Mouse (Mus musculus): ENCODE results near the gene Spcs1. TPM values are rescaled to one million over a fixed set of nuclear protein-coding genes. Genes with fewer than 3 reads are reported as not detected.

Spcs1 gene
- 411 and 423 TPM in 2 replicates for polyA plus RNA-seq (2015; fragmentation: Nextera tagmentation; extraction: Ambion mirVana)

DNA sequence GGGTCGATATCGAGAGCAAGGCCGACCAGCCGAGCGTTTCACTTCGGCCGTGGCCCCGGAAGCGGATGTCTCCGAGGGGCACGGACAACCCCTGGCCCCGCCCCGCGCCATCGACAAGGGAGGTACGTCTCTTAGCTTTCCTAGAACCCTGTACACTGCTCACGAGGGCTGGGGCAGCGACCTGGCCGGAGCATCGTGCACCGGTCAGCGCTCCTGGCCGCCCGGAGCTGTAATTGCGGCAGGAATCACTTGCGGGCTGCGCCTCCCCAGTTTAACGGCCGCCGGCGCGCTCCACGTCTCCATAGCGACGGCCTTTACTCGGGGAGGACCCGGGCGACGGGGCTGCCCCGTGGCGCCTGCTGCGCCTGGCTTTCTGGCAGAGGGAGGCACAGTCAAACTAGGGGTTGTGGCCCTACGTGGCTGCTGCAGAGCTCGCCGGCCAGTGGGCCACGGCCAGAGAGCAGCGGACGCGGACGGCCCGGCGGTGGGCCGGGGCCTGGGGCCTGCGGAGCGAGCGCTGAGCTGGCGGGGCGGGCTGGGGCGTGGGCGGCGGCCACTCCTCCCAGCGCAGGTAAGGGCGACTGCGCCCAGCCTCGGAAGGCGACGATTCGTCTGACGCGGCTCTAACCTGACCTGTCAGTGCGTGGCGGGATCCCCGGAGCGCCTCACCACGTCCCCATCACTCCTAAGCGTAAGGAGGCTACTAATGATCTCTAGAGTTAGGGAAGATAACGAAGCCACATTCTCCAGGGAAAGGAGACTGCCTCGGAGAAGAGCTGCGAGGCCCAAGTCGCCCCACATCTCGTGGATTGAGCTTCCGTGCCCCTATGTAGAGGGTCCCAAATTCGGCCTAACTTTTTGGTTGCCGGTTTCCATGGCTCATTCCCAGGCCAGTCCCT lies at the start of gene Spcs1, which contains the start of gene Glt8d1:
Gene Spcs1, minus strand, starts transcription at position 366 of the 899 bp plus-strand sequence.
Gene Glt8d1, plus strand, starts transcription at position 94 of the 899 bp plus-strand sequence.
- H3K27me3 ChIP-seq (replicated peaks): no peaks in the 10 kb centered on the region
- peak within 1 kb of the TSS; percentile 75 for H3K4me2 ChIP-seq (replicated peaks)
- H3K4me1 ChIP-seq (replicated peaks): peaks cover 2% of the 10 kb centered on the region; the same call in 1 of the 2 replicates
- peak within 1 kb of the TSS; percentile 96 for H3K9ac ChIP-seq
- no peaks in the 10 kb centered on the region for H3K36me3 ChIP-seq
- under 1% methylated on average over 84 of the region's 84 CpGs for WGBS
- peak within 1 kb of the TSS; percentile 67 for H3K4me3 ChIP-seq (replicated peaks)
- no peaks in the 10 kb centered on the region for H3K9me3 ChIP-seq
- H3K27ac ChIP-seq: peak within 1 kb of the TSS; percentile 94
- peak; percentile 96 for ATAC-seq

DNA sequence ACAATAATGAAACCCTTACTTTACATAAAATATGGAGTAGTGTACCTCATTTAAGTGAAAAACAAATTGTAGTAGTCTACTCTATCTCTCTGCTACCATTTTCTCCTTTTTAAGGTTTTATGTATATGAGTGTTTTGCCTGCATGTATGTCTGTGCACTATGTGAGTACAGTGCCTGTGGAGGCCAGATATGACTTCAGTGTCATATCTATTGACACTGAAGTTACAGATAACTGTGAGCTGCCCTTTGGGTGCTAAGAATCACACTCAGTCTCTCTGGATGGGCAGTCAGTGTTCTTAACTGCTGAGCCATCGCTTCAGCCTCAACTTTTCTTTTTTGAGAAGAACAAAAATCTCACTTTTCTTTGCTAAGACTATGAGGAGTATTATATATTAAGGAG lies 44.3 kb upstream of the Spcs1 start:
- no peak overlapping the region for H3K4me2 ChIP-seq (replicated peaks)
- H3K36me3 ChIP-seq: peaks cover 26% of the 10 kb centered on the region
- H3K9me3 ChIP-seq: no peaks in the 10 kb centered on the region
- 100% methylated on average over 1 of the region's 1 CpGs for WGBS
- ATAC-seq: no peak
- no peak overlapping the region for H3K9ac ChIP-seq
- H3K4me3 ChIP-seq (replicated peaks): no peak overlapping the region
- H3K27me3 ChIP-seq (replicated peaks): no peaks in the 10 kb centered on the region
- H3K27ac ChIP-seq: no peak overlapping the region
- no peaks in the 10 kb centered on the region for H3K4me1 ChIP-seq (replicated peaks)

GRCm38 (mm10) chr14:31045296-31045695 lies 43.8 kb upstream of the Spcs1 start:
- Histone ChIP-seq H3K27me3 (replicated peaks) (no peaks in the 10 kb centered on the region), H3K4me3 (replicated peaks) (no peak overlapping the region), H3K27ac (no peak overlapping the region), H3K9ac (no peak overlapping the region), H3K4me2 (replicated peaks) (no peak overlapping the region), H3K4me1 (replicated peaks) (no peaks in the 10 kb centered on the region), H3K36me3 (peaks cover 21% of the 10 kb centered on the region), H3K9me3 (no peaks in the 10 kb centered on the region)
- ATAC-seq: no peak
- WGBS: 93% methylated on average over 5 of the region's 5 CpGs

DNA sequence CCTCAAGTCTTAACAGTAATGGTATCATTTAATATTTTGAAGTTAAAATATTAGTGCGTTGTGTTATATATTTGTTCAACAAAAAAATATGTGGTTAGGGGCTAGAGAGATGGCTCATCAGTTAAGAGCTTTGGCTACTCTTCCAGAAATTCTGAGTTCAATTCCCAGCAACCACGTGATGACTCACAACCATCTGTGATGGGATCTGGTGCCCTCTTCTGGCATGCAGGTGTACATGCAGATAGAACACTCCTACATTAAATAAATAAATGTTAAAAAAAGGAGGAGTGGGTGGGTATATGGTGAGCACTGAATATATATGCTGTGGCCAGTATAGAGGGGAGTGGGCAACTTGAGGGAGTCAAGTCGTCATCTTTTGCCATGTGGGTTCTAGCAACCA lies 24.3 kb upstream of the Spcs1 start:
- no peak overlapping the region for H3K4me3 ChIP-seq (replicated peaks)
- H3K9ac ChIP-seq: no peak overlapping the region
- no peaks in the 10 kb centered on the region for H3K9me3 ChIP-seq
- peaks cover 19% of the 10 kb centered on the region for H3K36me3 ChIP-seq
- H3K4me2 ChIP-seq (replicated peaks): no peak overlapping the region
- no peaks in the 10 kb centered on the region for H3K27me3 ChIP-seq (replicated peaks)
- no peaks in the 10 kb centered on the region for H3K4me1 ChIP-seq (replicated peaks)
- H3K27ac ChIP-seq: no peak overlapping the region
- no peak for ATAC-seq
- WGBS: 73% methylated on average over 3 of the region's 3 CpGs

DNA sequence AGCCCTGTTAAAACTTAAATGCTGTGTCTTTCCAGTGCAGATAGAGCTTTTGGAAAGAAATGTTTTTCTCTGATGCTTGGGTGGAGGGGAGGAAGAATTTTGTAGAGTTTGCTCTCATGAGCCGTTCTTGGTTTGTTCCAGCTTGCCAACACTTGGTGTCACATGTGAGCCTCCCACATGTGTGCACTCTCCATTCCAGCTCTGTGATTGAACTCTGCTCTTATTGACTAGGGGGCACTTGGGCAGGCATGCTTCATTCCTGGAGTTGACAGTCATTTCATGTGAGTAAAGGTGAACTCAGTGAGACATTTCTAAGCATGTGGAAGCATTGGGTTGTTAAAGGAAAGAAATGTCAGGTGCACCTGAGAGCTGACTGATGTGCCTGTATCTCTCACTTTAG lies 21.1 kb upstream of the Spcs1 start:
- no peak overlapping the region for H3K4me3 ChIP-seq (replicated peaks)

DNA sequence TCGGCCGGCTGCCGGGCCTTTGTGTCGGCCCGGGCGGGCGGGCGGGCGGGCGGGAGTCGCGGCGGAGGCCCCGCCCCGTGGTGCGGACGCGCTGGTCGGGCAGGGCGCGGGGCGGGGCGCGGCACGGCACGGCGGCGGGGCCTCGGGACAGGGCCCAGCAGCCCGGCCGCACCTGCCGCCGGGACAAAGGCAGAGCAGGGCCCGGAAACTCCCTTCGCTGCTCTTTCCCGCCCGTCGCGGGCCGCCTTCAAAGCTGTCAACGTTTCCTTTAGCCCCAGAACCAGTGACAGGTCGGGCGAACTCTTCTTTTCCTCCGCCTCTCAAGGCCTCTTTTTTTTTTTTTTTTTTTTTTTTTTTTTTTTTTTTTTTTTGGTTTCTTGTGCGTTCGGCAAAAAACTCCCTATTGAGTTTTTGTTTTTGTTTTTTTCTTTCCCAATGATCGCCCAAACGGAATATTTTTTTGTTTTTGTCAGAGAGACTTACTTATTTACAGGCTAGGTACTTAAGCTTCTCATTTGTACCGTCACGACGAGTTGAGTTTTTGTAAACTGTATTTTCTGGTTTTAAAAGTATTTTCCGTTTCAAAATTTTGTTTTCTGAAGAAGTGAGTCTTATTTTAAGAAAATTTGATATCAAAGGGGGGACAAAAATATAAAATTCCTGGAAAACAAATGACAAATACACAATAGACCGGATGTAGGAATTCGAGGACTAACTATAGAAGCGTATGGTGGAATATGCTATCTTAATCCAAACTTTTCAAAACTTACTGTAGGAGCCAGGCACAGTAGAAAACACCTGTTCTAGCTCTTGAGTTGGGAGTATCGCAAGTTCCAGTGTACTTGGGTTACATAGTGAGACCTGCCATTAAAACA lies 18.1 kb upstream of the Spcs1 start:
- H3K4me1 ChIP-seq (replicated peaks): no peaks in the 10 kb centered on the region; the same call in 1 of the 2 replicates
- ATAC-seq: peak; percentile 97
- no peaks in the 10 kb centered on the region for H3K9me3 ChIP-seq
- 2% methylated on average over 47 of the region's 56 CpGs for WGBS
- peaks cover 11% of the 10 kb centered on the region for H3K36me3 ChIP-seq
- H3K4me2 ChIP-seq (replicated peaks): peak overlapping the region; percentile 52
- peak overlapping the region; percentile 98 for H3K27ac ChIP-seq
- peak overlapping the region; percentile 96 for H3K9ac ChIP-seq
- no peaks in the 10 kb centered on the region for H3K27me3 ChIP-seq (replicated peaks)
- peak overlapping the region; percentile 68 for H3K4me3 ChIP-seq (replicated peaks)

More for the DNA sequence above, 21.1 kb upstream of the Spcs1 start:
- no peaks in the 10 kb centered on the region for H3K9me3 ChIP-seq
- 42% methylated on average over 1 of the region's 1 CpGs for WGBS
- ATAC-seq: no peak
- no peak overlapping the region for H3K4me2 ChIP-seq (replicated peaks)
- H3K36me3 ChIP-seq: peaks cover 15% of the 10 kb centered on the region
- H3K4me1 ChIP-seq (replicated peaks): no peaks in the 10 kb centered on the region; the same call in 1 of the 2 replicates
- H3K27ac ChIP-seq: no peak overlapping the region
- no peaks in the 10 kb centered on the region for H3K27me3 ChIP-seq (replicated peaks)
- no peak overlapping the region for H3K9ac ChIP-seq

GRCm38 (mm10) chr14:31018860-31019291 lies 17.4 kb upstream of the Spcs1 start, which contains the start of the genes Pbrm1 and Gnl3:
Pbrm1 (plus strand) TSS chr14:31019138.
Gnl3 (minus strand) TSS chr14:31019152.
- H3K36me3 ChIP-seq: peaks cover 11% of the 10 kb centered on the region
- no peaks in the 10 kb centered on the region; the same call in 1 of the 2 replicates for H3K4me1 ChIP-seq (replicated peaks)
- peak within 1 kb of the TSS; percentile 96 for H3K9ac ChIP-seq
- H3K4me2 ChIP-seq (replicated peaks): peak within 1 kb of the TSS; percentile 64
- H3K4me3 ChIP-seq (replicated peaks): peak within 1 kb of the TSS; percentile 68
- H3K27ac ChIP-seq: peak within 1 kb of the TSS; percentile 98
- WGBS: under 1% methylated on average over 52 of the region's 53 CpGs
- H3K9me3 ChIP-seq: no peaks in the 10 kb centered on the region
- ATAC-seq: peak; percentile 93
- H3K27me3 ChIP-seq (replicated peaks): no peaks in the 10 kb centered on the region

GRCm38 (mm10) chr14:31017854-31018253 lies 16.4 kb upstream of the Spcs1 start:
- Histone ChIP-seq H3K4me1 (replicated peaks) (no peaks in the 10 kb centered on the region; the same call in 1 of the 2 replicates), H3K27me3 (replicated peaks) (no peaks in the 10 kb centered on the region), H3K9me3 (no peaks in the 10 kb centered on the region), H3K27ac (no peak overlapping the region), H3K36me3 (peaks cover 15% of the 10 kb centered on the region), H3K4me3 (replicated peaks) (peak overlapping the region; percentile 68), H3K4me2 (replicated peaks) (peak overlapping the region; percentile 64), H3K9ac (peak overlapping the region; percentile 96)
- 1% methylated on average over 2 of the region's 2 CpGs for WGBS
- no peak for ATAC-seq

GRCm38 (mm10) chr14:31016063-31016462 lies 14.6 kb upstream of the Spcs1 start:
- Histone ChIP-seq H3K27ac (no peak overlapping the region), H3K36me3 (peaks cover 27% of the 10 kb centered on the region), H3K27me3 (replicated peaks) (no peaks in the 10 kb centered on the region), H3K9ac (no peak overlapping the region), H3K4me1 (replicated peaks) (no peaks in the 10 kb centered on the region; the same call in 1 of the 2 replicates), H3K4me2 (replicated peaks) (no peak overlapping the region), H3K9me3 (no peaks in the 10 kb centered on the region), H3K4me3 (replicated peaks) (no peak overlapping the region)
- 67% methylated on average over 1 of the region's 1 CpGs for WGBS
- ATAC-seq: no peak

DNA sequence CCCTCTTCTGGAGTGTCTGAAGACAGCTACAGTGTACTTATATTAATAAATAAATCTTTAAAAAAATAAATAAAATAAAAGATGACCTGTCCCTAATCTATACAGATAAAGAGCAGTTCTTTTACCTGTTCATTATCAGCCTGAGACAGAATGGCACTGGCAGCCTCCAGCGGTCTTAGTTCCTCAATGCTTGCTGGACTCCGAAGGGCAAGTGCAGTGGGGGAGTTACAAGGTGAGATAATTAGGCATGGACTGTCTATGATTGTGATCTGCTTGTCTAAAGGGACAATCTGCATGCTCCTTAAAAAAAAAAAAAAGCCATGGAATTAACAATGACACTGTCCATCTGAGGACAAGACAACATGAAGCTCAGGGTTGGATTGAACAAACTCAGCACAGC lies 12.5 kb upstream of the Spcs1 start:
- no peak overlapping the region for H3K27ac ChIP-seq
- ATAC-seq: no peak
- no peaks in the 10 kb centered on the region for H3K4me1 ChIP-seq (replicated peaks)
- no peaks in the 10 kb centered on the region for H3K9me3 ChIP-seq
- H3K36me3 ChIP-seq: peaks cover 35% of the 10 kb centered on the region
- no peak overlapping the region for H3K9ac ChIP-seq
- 96% methylated on average over 2 of the region's 2 CpGs for WGBS
- H3K4me2 ChIP-seq (replicated peaks): no peak overlapping the region
- H3K4me3 ChIP-seq (replicated peaks): no peak overlapping the region
- no peaks in the 10 kb centered on the region for H3K27me3 ChIP-seq (replicated peaks)

GRCm38 (mm10) chr14:31011588-31011987 lies 10.1 kb upstream of the Spcs1 start:
- no peak overlapping the region for H3K9ac ChIP-seq
- H3K4me1 ChIP-seq (replicated peaks): no peaks in the 10 kb centered on the region
- no peaks in the 10 kb centered on the region for H3K27me3 ChIP-seq (replicated peaks)
- H3K36me3 ChIP-seq: peaks cover 37% of the 10 kb centered on the region
- H3K4me2 ChIP-seq (replicated peaks): no peak overlapping the region
- H3K9me3 ChIP-seq: no peaks in the 10 kb centered on the region
- WGBS: 93% methylated on average over 3 of the region's 3 CpGs
- ATAC-seq: no peak
- H3K4me3 ChIP-seq (replicated peaks): no peak overlapping the region
- H3K27ac ChIP-seq: no peak overlapping the region

- H3K4me1 ChIP-seq (replicated peaks): peaks cover 2% of the 10 kb centered on the region; the same call in 1 of the 2 replicates
- H3K27me3 ChIP-seq (replicated peaks): no peaks in the 10 kb centered on the region
- ATAC-seq: no peak
- H3K4me2 ChIP-seq (replicated peaks): no peak overlapping the region
- H3K27ac ChIP-seq: no peak overlapping the region
- 59% methylated on average over 5 of the region's 5 CpGs for WGBS
- H3K36me3 ChIP-seq: peaks cover 17% of the 10 kb centered on the region; the same call in 1 of the 2 replicates
- no peak overlapping the region for H3K9ac ChIP-seq
- H3K4me3 ChIP-seq (replicated peaks): no peak overlapping the region
- H3K9me3 ChIP-seq: no peaks in the 10 kb centered on the region
Observed at GRCm38 (mm10) chr14:31006779-31007178, 5.3 kb upstream of the Spcs1 start.
